Mouse (Mus musculus): ENCODE results near the gene Slc10a4. TPM values are rescaled to one million over a fixed set of nuclear protein-coding genes. Genes with fewer than 3 reads are reported as not detected.
"Not testable (repeated sequence)": the region's sequence is repeated elsewhere in the genome, so short reads cannot be mapped to it uniquely, and the experiment has no call there.

Slc10a4 gene
- polyA plus RNA-seq, 1 experiment from 2014 or later, result 12.0 TPM

DNA sequence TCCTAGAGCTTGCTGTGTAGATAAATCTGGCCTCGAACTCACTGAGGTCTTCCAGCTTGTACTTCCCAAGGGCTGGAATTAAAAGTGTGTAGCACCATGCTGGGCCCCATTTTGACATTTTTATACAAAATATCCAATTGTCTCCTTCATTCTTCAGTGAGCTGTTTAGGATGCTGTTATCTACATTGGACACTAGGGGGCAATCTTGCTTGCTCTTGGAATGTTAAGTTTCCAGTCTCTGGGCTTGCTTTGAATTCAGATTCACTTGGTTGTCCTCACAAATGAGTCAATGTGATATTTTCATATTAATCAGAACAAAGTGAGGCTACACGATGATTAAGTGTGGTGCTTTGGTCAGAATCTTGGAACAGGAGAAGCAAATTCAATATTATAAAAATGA lies 22.6 kb upstream of the Slc10a4 start:
- WGBS, result 10% methylated on average over 2 of the region's 2 CpGs
- H3K4me2 ChIP-seq (ENCODE audit: low read depth, low read length), result no peak overlapping the region
- 0 out of 2 replicates have a peak, but pooled peaks cover 2% of the 10 kb centered on the region for H3K4me1 ChIP-seq (ENCODE audit: control insufficient read depth, insufficient read depth, low read length)
- H3K4me3 ChIP-seq (ENCODE audit: low read length), result no peak overlapping the region
- H3K27ac ChIP-seq (ENCODE audit: low read length), result no peak overlapping the region
- no peak for ATAC-seq
- no peak overlapping the region for H3K9ac ChIP-seq (ENCODE audit: low read depth, low read length)
- H3K36me3 ChIP-seq (ENCODE audit: control insufficient read depth, insufficient read depth, low read length), result no peaks in the 10 kb centered on the region
- no peaks in the 10 kb centered on the region for H3K27me3 ChIP-seq (replicated peaks; ENCODE audit: control insufficient read depth, insufficient read depth, low read length)
- no peaks in the 10 kb centered on the region for H3K9me3 ChIP-seq (ENCODE audit: control insufficient read depth, low read length)

DNA sequence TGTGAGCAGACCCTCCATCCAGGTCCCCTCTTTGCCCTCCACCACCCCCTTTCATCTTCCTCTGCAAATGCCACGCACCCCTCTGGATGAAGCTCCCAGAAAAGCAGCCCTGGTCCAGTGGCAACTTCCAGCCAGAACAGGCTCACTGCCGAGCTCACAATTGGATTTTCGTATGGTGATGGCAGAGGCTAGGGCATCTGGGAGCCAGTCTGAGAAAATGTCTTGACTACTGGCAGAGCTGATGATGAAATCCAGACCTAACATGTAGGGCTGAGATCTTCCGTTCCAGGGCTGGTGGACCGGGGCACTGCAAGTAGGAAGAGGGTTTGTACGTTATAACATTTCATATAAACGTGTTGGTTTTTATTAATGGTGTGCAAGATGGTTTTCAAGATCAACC lies 18.9 kb upstream of the Slc10a4 start:
- Histone ChIP-seq H3K9me3 (ENCODE audit: control insufficient read depth, low read length) (no peaks in the 10 kb centered on the region), H3K4me3 (ENCODE audit: low read length) (no peak overlapping the region), H3K4me1 (ENCODE audit: control insufficient read depth, insufficient read depth, low read length) (0 out of 2 replicates have a peak, but pooled peaks cover 2% of the 10 kb centered on the region), H3K4me2 (ENCODE audit: low read depth, low read length) (no peak overlapping the region), H3K9ac (ENCODE audit: low read depth, low read length) (no peak overlapping the region), H3K27ac (ENCODE audit: low read length) (no peak overlapping the region), H3K36me3 (ENCODE audit: control insufficient read depth, insufficient read depth, low read length) (no peaks in the 10 kb centered on the region), H3K27me3 (replicated peaks; ENCODE audit: control insufficient read depth, insufficient read depth, low read length) (no peaks in the 10 kb centered on the region)
- ATAC-seq, result no peak
- WGBS, result 66% methylated on average over 7 of the region's 7 CpGs

DNA sequence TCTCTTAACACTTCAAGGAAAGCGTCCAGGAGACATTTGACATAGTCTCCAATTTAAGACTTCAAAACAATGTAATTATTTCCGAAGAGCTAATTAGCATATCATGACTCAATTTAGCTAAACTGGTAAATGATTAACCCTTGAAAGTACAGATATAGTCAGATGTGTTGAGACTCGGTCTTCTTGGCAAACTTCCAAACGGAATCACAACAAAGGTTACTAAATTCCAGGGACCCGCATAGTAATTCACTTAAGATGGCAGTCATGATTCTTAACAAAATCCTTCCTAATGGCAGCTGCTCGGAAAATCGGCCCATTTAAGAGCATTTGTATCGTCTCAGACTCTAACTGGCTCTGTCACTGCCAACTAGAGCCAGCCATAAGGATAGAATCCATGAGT lies 16.9 kb upstream of the Slc10a4 start:
- WGBS, result 71% methylated on average over 8 of the region's 8 CpGs
- Histone ChIP-seq H3K27me3 (replicated peaks; ENCODE audit: control insufficient read depth, insufficient read depth, low read length) (no peaks in the 10 kb centered on the region), H3K27ac (ENCODE audit: low read length) (no peak overlapping the region), H3K9ac (ENCODE audit: low read depth, low read length) (no peak overlapping the region), H3K4me1 (ENCODE audit: control insufficient read depth, insufficient read depth, low read length) (no peaks in the 10 kb centered on the region), H3K4me3 (ENCODE audit: low read length) (no peak overlapping the region), H3K9me3 (ENCODE audit: control insufficient read depth, low read length) (no peaks in the 10 kb centered on the region), H3K36me3 (ENCODE audit: control insufficient read depth, insufficient read depth, low read length) (no peaks in the 10 kb centered on the region), H3K4me2 (ENCODE audit: low read depth, low read length) (no peak overlapping the region)
- no peak for ATAC-seq

DNA sequence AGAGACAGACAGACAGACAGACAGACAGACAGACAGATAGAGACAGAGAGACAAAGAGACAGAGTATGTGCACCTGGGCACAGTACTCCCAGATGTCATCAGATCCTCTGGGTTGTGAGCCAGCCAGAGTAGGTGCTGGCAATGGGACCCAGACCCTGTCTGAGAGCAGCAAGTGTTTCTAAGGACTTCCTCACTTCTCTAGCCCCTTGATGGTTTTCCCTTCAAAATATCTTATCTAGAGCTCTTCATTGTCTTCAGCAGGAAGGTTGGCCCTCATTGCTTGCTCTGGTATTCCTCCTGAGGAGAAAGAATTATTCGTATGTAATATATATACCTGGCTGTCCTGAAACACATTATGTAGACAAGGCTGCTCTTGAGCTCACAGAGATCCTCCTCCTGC lies 14.2 kb upstream of the Slc10a4 start:
- Histone ChIP-seq H3K36me3 (ENCODE audit: control insufficient read depth, insufficient read depth, low read length) (no peaks in the 10 kb centered on the region), H3K4me1 (ENCODE audit: control insufficient read depth, insufficient read depth, low read length) (no peaks in the 10 kb centered on the region), H3K9me3 (ENCODE audit: control insufficient read depth, low read length) (no peaks in the 10 kb centered on the region), H3K27me3 (replicated peaks; ENCODE audit: control insufficient read depth, insufficient read depth, low read length) (no peaks in the 10 kb centered on the region), H3K4me3 (ENCODE audit: low read length) (no peak overlapping the region), H3K27ac (ENCODE audit: low read length) (no peak overlapping the region), H3K9ac (ENCODE audit: low read depth, low read length) (no peak overlapping the region), H3K4me2 (ENCODE audit: low read depth, low read length) (no peak overlapping the region)
- 82% methylated on average over 1 of the region's 1 CpGs for WGBS
- ATAC-seq, result no peak

DNA sequence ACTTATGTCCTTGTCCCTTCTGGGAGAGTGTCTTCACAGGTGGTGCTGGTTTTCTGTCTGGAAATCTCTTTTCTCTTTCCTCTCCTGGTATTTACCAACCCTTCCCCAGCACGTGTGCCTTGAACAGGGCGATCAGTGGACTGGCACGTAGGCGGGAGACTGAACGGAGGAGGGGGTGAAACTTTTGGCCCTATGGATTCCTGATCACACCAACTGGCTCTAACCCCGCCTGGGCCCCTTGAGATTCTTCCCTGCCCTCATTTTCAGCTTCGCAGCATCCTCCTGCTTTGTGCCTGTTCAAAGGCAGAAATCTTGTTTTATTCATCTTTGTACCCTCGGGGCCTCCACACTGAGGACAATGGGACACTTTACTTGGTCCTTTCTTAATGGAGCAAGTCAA lies 12.3 kb upstream of the Slc10a4 start:
- H3K27ac ChIP-seq (ENCODE audit: low read length), result no peak overlapping the region
- no peak for ATAC-seq
- no peaks in the 10 kb centered on the region for H3K27me3 ChIP-seq (replicated peaks; ENCODE audit: control insufficient read depth, insufficient read depth, low read length)
- no peaks in the 10 kb centered on the region for H3K4me1 ChIP-seq (ENCODE audit: control insufficient read depth, insufficient read depth, low read length)
- no peaks in the 10 kb centered on the region for H3K36me3 ChIP-seq (ENCODE audit: control insufficient read depth, insufficient read depth, low read length)
- H3K4me2 ChIP-seq (ENCODE audit: low read depth, low read length), result no peak overlapping the region
- 75% methylated on average over 8 of the region's 8 CpGs for whole genome bisulfite sequencing
- no peak overlapping the region for H3K4me3 ChIP-seq (ENCODE audit: low read length)
- no peak overlapping the region for H3K9ac ChIP-seq (ENCODE audit: low read depth, low read length)
- no peaks in the 10 kb centered on the region for H3K9me3 ChIP-seq (ENCODE audit: control insufficient read depth, low read length)

DNA sequence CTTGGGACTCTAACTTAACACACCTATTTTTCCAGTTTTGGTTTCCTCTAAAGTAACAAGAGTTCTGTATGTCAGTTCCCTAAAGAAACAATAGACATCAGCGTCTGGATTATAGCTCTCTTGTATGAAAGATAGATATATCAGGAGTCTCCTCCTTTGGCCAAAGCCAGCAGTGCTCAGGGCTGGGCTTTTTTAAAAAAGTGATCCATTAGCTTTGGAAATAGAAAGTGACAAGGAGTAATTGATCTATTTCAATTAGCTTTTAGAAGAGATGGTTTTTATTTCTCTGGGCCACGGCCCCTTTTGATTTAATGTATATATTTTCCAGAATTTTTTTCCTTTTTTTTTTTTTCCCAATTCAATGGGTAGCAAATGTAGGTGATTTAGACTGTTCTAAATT lies 11.8 kb upstream of the Slc10a4 start:
- WGBS, result 64% methylated on average over 2 of the region's 2 CpGs

DNA sequence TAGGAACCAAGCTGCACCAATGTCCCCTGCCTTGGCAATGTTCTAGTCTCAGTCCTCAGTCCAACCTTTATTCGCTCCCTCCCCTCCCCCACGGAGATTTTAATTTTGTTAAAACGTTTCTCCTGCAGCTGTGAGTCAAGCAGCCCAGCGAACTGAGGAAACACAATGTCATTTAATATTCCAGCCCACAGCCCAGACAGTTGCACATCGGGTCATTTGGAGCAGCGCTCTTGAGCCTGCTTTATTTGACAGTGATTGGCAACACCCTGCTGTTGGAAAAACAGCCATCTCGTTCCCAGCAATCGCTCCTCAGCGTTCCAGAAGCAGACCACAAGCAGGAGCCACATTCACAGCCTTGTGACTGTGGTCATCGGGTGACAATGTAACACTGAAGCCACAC lies 11.3 kb upstream of the Slc10a4 start:
- Histone ChIP-seq H3K4me1 (ENCODE audit: control insufficient read depth, insufficient read depth, low read length) (no peaks in the 10 kb centered on the region), H3K4me3 (ENCODE audit: low read length) (no peak overlapping the region), H3K4me2 (ENCODE audit: low read depth, low read length) (no peak overlapping the region), H3K27me3 (replicated peaks; ENCODE audit: control insufficient read depth, insufficient read depth, low read length) (no peaks in the 10 kb centered on the region), H3K9me3 (ENCODE audit: control insufficient read depth, low read length) (no peaks in the 10 kb centered on the region), H3K36me3 (ENCODE audit: control insufficient read depth, insufficient read depth, low read length) (no peaks in the 10 kb centered on the region), H3K9ac (ENCODE audit: low read depth, low read length) (no peak overlapping the region), H3K27ac (ENCODE audit: low read length) (no peak overlapping the region)
- 53% methylated on average over 10 of the region's 10 CpGs for WGBS
- no peak for ATAC-seq

More for the DNA sequence above, 11.8 kb upstream of the Slc10a4 start:
- no peak overlapping the region for H3K4me3 ChIP-seq (ENCODE audit: low read length)
- ATAC-seq, result no peak
- H3K9me3 ChIP-seq (ENCODE audit: control insufficient read depth, low read length), result no peaks in the 10 kb centered on the region
- H3K36me3 ChIP-seq (ENCODE audit: control insufficient read depth, insufficient read depth, low read length), result no peaks in the 10 kb centered on the region
- no peak overlapping the region for H3K9ac ChIP-seq (ENCODE audit: low read depth, low read length)
- H3K4me1 ChIP-seq (ENCODE audit: control insufficient read depth, insufficient read depth, low read length), result no peaks in the 10 kb centered on the region
- no peak overlapping the region for H3K4me2 ChIP-seq (ENCODE audit: low read depth, low read length)
- no peaks in the 10 kb centered on the region for H3K27me3 ChIP-seq (replicated peaks; ENCODE audit: control insufficient read depth, insufficient read depth, low read length)
- H3K27ac ChIP-seq (ENCODE audit: low read length), result no peak overlapping the region

DNA sequence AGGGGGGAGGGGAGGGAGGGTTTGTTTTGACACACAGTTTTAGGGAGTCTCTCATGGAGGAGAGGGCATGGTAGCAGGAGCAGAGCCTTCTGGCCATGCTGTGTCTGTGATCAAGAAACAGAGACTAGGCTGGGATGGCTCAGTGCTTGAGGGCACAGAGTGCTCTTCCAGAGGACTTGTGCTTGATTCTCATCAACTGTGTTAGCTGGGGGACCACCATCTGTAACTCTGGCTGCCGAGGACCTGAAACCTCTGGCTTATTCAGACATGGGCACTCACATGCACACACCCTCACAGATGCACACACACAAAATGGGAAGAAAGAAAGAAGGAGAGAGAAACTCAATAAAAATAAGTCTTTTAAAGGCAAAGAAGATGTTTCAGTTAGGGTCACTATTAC lies 8.1 kb upstream of the Slc10a4 start:
- not testable (repeated sequence) for ATAC-seq; H3K9me3 ChIP-seq (ENCODE audit: control insufficient read depth, low read length); H3K4me3 ChIP-seq (ENCODE audit: low read length); H3K9ac ChIP-seq (ENCODE audit: low read depth, low read length); H3K36me3 ChIP-seq (ENCODE audit: control insufficient read depth, insufficient read depth, low read length); H3K4me1 ChIP-seq (ENCODE audit: control insufficient read depth, insufficient read depth, low read length); H3K27ac ChIP-seq (ENCODE audit: low read length); H3K27me3 ChIP-seq (replicated peaks; ENCODE audit: control insufficient read depth, insufficient read depth, low read length); H3K4me2 ChIP-seq (ENCODE audit: low read depth, low read length)
- 67% methylated on average over 1 of the region's 1 CpGs for WGBS

DNA sequence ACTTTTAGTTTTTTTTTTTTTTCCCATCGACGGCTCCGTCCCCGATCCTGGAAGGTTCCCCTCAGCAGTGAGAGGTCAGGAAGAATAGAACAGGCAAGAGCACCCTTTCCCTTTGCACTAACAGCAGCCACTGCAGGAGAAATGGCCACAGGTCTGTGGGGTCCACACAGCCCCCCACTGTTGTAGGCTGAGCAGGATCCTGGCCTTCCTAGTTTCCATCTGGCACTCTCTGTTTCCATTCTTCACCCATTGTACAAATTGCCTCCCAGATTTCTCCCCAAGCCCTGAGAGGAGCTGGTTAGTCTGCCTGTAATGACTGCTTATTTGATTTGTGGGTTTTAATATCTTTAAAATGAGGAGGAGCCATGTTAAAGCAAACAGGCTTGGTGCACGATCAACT lies 2.6 kb upstream of the Slc10a4 start:
- Histone ChIP-seq H3K36me3 (ENCODE audit: control insufficient read depth, insufficient read depth, low read length) (no peaks in the 10 kb centered on the region), H3K9me3 (ENCODE audit: control insufficient read depth, low read length) (no peaks in the 10 kb centered on the region), H3K27me3 (replicated peaks; ENCODE audit: control insufficient read depth, insufficient read depth, low read length) (peaks cover 21% of the 10 kb centered on the region), H3K4me2 (ENCODE audit: low read depth, low read length) (no peak overlapping the region), H3K9ac (ENCODE audit: low read depth, low read length) (no peak overlapping the region), H3K4me1 (ENCODE audit: control insufficient read depth, insufficient read depth, low read length) (peaks cover 3% of the 10 kb centered on the region), H3K27ac (ENCODE audit: low read length) (no peak overlapping the region), H3K4me3 (ENCODE audit: low read length) (no peak overlapping the region)
- 83% methylated on average over 5 of the region's 5 CpGs for WGBS
- ATAC-seq, result no peak

DNA sequence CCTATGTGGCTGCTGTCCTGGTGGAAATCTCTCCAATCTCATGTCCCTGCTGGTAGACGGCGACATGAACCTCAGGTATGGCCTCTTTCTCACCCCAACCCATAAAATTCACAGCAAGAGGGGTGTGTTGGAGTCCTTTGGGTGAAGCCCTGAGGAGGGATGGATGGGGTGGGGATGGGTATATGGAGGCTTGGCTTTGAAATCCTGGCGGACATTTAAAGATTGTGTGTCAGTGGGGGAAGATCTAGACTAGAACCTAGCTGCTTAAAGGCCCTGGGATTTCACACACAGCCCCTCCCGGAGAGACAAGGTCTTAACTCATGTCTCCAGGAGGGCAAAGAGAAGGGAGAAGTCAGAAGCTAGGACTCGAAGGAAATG lies 888 bp downstream of the Slc10a4 start:
- Histone ChIP-seq H3K4me2 (ENCODE audit: low read depth, low read length) (no peak overlapping the region), H3K9me3 (ENCODE audit: control insufficient read depth, low read length) (no peaks in the 10 kb centered on the region), H3K4me3 (ENCODE audit: low read length) (peak overlapping the region; percentile 43; the same call in 1 of the 2 replicates), H3K4me1 (ENCODE audit: control insufficient read depth, insufficient read depth, low read length) (peaks cover 3% of the 10 kb centered on the region), H3K27me3 (replicated peaks; ENCODE audit: control insufficient read depth, insufficient read depth, low read length) (peaks cover 21% of the 10 kb centered on the region), H3K27ac (ENCODE audit: low read length) (no peak overlapping the region), H3K9ac (ENCODE audit: low read depth, low read length) (no peak overlapping the region), H3K36me3 (ENCODE audit: control insufficient read depth, insufficient read depth, low read length) (no peaks in the 10 kb centered on the region)
- ATAC-seq, result 0 out of 2 replicates have a peak, but pooled peaks have one; percentile 3
- 43% methylated on average over 5 of the region's 5 CpGs for WGBS
